Mouse (Mus musculus): ENCODE measurements around the gene Hist1h2br.
"Not testable (repeated sequence)": the region's sequence is repeated elsewhere in the genome, so short reads cannot be mapped to it uniquely, and the experiment has no call there.

Gene Hist1h2br

DNA sequence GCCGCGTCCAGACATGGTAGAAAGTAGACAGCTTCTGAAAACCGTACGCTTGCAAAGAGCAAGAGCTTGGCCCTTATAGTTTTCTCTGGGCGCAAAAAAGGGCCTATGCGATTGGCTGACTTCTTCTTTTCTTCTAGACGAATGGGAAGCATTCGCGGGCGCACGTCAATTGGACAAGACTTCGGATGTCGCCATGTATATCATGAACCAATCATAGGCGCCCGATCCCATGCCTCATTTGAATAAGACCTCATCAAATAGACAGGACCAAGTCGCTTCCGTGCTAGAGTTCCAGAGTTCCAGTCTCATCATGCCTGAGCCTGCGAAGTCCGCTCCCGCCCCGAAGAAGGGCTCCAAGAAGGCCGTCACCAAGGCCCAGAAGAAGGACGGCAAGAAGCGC is at the start of gene Hist1h2br, which contains the start of gene Hist1h2ap:
Gene Hist1h2br (plus strand): TSS at position 283 of the 400 bp plus-strand sequence.
Gene Hist1h2ap (minus strand): TSS at position 47 of the 400 bp plus-strand sequence.
- not testable (repeated sequence) for DNase-seq

DNA sequence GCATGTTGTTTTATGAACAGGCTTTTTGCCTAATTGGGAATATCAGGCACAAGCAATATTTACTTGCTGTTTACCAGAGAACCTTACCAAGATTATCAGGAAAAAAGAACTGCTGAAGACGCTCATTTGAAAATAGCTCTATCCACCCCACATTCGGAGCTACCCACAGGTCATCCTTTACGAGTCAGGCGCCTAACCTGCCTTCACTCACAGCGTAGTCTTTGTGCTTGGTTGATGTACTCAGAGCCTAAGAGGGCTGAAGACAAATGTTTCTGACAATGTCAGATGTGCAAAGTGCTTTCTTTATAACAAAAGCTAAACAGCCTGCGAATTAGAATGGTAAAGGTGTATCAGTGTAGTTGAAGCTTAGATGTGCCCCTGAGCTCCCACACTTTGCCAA is 49.2 kb upstream of the Hist1h2br start:
- no peak for DNase-seq

DNA sequence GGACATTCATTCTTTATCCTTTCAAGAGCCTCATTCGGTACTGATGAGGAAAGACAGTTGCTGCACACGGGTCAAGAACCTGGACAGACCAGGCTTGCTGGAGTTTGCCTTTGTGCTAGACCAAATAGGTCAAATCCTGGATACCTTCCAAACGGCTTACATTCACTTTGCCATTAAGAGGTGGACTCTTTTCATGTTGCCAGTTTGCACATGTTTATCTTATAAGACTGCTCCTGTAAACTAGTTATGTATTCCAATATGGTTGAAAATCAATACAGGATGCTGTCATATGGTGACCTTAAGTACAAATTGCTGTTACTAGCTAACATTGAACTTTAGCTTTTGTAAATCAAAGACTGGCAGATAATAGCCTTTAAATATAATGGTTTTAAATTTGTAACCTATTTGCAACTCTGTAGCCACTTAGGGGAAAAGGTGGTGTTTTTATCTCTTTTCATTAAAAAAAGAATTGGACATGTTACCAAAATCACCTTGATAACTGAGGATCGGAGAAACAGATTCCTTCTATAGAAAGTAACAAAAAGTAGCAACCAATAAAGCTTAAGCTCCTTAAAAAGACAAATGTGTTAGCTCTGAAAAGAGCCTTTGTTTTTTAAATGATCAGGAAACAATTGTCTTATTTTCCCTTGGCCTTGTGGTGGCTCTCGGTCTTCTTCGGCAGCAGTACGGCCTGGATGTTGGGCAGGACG is 47.2 kb upstream of the Hist1h2br start:
- no peak for DNase-seq

DNA sequence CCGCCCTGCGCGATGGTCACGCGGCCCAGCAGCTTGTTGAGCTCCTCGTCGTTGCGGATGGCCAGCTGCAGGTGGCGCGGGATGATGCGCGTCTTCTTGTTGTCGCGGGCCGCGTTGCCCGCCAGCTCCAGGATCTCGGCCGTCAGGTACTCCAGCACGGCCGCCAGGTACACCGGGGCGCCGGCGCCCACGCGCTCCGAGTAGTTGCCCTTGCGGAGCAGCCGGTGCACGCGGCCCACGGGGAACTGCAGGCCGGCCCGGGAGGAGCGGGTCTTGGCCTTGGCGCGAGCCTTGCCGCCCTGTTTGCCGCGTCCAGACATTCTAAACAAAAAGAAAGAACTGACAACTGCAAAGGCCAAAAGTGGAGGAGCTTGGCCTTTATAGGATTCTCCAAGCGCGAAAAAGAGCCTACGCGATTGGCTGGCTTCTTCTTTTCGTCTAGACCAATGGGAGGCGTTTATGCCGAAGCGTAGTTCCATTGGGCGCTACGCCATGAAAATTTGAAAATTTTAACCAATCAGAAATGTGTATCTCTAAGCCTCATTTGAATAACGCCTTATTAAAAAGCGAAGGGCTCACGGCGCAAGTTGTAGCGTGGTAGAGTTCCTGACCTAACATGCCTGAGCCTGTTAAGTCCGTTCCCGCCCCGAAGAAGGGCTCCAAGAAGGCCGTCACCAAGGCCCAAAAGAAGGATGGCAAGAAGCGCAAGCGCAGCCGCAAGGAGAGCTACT is 46.5 kb upstream of the Hist1h2br start, which contains the start of the genes Hist1h2an and Hist1h2bp:
Gene Hist1h2an (minus strand): TSS at position 320 of the 731 bp plus-strand sequence.
Gene Hist1h2bp (plus strand): TSS at position 563 of the 731 bp plus-strand sequence.
- peak; percentile 78 for DNase-seq

DNA sequence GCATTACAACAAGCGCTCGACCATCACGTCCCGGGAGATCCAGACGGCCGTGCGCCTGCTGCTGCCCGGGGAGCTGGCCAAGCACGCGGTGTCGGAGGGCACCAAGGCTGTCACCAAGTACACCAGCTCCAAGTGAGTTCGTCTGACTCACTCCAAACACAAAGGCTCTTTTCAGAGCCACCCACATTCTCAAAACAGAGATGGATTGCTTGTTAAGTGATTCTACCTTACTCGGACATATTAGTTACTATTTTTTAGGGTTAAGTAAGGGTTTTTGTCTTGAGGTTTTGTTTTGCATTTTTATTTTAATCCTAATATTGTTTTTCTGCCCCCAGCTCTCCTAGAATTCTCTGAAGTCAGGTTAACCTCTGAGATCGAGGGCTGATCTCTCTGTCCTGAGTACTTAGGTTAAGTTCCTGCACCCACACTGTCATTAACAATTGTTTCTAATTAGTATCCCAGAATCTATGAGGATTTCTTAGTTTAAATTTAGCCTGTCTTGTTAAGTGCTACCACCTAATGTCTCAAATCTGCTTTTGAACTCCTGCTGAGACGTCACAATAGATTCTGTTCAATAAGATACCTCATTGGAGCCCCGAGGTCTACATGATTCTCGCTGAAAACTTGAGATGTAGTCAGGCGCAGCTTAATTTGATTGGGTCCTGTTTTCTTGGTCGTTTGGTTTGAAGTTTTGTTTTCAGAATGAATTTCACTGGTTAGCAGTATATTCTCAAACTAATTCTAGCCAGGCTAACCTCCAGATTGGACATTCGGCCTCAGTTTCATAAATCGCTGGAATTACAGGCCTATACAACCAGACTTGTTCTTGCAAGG is 45.6 kb upstream of the Hist1h2br start:
- DNase-seq: no peak

DNA sequence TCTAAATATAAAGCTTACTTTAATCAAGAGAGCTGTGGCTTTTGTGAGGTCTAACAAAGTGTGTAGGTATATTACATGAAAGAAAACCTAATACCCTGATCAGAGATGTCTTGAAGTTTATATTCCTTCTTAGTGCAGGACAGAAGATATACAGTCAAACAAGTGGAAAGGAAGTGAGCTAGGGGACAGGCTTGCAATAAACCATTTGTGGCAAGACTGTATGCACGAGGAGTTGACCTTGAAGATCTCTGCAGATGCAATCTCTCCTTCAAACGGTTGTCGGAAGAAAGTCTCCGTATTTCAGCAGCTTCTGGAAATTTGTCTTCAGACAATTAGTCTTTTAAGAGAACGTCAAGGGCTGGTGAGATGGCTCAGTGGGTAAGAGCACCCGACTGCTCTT is 43.6 kb upstream of the Hist1h2br start:
- DNase-seq: no peak

DNA sequence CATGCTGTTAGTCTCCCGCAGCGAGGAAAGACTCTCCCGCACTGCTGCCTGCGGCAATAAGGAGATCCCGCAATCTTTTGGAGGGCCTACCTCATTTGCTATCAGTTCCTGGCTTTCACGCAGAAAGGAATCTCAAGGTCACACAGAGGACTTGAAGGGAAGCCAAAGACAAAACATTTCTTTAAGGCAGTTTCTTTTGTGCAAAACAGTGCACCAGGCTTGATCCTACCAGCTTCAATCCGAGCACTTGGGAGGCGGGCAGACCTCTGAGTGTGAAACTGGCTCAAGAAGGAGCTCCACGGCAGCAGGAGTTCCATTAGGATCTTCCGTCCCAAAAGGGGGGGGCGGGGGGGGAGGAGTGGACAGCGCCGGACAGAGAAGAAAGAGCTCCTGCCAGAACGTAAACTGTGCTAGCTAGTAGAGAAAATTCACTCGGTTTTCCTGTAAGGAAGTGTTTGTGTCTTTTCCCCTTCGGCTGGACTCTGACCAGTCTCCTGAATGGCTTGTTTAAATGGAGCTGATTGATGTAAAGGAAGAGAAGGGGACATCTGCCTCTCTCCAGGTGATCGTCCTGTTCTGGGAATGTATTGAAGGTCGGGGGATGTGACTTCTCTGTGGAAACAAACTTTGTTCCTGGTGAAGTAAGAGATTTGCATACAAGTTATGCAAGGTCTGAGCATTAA is 42.8 kb upstream of the Hist1h2br start:
- DNase-seq: no peak

DNA sequence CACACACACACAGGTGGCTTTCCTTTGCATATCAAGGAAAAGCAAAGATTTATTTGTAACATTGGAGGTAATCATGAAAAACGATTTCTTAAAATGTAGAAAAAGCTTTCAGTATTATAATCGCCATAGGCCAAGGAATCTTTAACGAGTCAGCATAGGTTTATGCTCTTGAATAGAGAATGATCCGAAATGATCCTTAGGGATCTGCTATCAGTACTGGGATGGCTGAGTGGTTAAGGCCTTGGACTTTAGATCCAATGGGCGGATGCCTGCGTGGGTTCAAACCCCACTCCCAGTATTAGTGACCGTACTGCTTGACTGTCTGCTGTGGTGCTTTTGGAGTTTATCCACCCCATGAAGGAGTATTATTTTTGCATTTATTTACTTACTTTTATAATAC is 38.0 kb upstream of the Hist1h2br start:
- no peak for DNase-seq

DNA sequence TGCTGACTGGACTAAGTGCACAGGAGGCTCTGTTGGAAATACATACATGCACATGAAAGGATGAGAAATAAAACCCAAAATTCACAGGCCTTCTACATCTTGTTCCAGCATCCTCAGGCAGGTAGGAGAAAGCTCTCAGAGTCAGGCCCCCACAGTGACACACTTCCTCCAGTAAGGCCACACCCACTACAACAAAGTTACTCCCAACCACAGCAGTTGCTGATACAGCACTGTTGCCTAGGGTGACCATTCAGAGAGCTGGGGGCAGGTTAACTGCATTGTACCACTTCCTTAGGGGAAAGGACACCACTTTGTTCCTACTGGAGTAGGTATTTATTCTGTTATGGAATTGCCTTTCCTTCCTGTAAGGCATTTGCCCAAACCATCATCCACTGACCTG is 36.4 kb upstream of the Hist1h2br start:
- DNase-seq: not testable (repeated sequence)

DNA sequence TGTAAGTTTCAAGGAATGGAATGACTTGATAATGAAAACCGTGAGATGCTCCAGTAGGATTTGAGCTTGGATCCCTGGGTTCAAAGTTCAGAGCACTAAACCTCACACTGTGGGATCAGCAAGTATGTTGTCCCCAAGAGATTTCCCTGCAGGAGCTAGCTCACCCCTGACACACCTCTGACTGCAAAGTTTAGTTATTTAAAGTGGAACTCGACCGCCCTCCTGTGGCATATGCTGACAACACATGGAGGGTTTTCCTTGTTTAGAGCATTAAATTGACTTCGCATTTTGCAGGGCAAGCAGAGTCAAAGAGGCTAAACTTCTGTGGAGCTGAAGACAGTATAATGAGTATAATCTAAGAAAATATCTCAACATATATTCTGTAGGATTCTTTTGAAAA is 30.5 kb upstream of the Hist1h2br start:
- DNase-seq: not testable (repeated sequence)

DNA sequence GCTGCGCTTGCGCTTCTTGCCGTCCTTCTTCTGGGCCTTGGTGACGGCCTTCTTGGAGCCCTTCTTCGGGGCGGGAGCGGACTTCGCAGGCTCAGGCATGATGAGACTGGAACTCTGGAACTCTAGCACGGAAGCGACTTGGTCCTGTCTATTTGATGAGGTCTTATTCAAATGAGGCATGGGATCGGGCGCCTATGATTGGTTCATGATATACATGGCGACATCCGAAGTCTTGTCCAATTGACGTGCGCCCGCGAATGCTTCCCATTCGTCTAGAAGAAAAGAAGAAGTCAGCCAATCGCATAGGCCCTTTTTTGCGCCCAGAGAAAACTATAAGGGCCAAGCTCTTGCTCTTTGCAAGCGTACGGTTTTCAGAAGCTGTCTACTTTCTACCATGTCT is 23.5 kb upstream of the Hist1h2br start, which contains the start of the genes Hist1h2bq and Hist1h2ao:
Gene Hist1h2bq (minus strand): TSS at position 125 of the 400 bp plus-strand sequence.
Gene Hist1h2ao (plus strand): TSS at position 393 of the 400 bp plus-strand sequence.
- not testable (repeated sequence) for DNase-seq

DNA sequence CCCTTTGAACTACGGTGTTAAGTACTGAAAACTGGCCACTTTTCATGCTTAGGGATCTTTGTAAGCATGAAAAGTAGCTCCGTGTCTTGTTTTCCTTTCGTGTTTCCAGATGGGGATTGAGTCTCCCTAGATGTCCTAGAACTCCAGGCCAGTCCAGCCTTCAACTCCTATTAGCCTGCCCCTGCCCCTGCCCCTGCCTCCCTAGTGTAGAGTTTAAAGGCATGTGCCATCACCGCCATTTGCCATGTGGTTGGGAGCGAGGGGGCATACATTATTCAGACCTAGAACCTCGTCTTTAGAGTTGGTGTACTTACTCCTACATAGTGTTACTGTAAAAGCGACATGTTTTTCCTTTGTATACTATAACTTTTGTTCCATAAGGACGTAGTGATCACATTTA is 22.5 kb upstream of the Hist1h2br start:
- DNase-seq: not testable (repeated sequence)

DNA sequence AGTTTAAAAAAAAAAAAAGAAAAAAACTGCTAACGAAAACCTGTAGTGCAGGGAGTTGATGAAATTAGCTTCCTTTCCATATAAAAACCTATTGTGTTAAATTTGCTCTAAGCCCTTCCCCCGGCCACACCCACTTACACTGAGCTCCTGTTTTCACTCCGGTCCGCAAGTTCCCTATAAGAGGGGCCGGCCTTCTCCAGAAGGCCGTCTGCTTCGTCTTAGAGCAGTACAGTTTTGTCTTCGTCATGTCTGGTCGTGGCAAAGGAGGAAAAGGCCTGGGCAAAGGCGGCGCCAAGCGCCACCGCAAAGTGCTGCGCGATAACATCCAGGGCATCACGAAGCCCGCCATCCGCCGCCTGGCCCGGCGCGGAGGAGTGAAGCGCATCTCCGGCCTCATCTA is 22.0 kb upstream of the Hist1h2br start, which contains the start of gene Hist1h4m:
Gene Hist1h4m (plus strand): TSS at position 208 of the 400 bp plus-strand sequence.
- DNase-seq: peak; percentile 6

DNA sequence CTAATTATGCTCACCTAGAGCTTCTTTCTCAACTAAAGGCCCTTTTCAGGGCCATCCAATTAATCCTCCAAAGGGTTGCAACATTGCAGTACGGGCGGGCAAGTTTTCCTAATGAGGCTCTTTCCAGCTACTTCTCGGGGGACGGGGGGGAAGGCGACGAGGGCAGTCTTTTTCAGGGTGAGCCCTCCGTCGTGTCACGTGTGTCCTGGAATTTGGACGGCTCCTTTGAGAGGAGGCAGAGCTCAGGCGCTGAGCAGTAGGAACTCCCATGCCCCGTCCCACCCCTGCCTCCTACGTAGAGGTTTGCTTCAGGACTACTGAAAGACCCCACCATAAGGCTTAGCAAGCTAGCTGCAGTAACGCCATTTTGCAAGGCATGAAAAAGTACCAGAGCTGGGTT is 21.5 kb upstream of the Hist1h2br start:
- not testable (repeated sequence) for DNase-seq

DNA sequence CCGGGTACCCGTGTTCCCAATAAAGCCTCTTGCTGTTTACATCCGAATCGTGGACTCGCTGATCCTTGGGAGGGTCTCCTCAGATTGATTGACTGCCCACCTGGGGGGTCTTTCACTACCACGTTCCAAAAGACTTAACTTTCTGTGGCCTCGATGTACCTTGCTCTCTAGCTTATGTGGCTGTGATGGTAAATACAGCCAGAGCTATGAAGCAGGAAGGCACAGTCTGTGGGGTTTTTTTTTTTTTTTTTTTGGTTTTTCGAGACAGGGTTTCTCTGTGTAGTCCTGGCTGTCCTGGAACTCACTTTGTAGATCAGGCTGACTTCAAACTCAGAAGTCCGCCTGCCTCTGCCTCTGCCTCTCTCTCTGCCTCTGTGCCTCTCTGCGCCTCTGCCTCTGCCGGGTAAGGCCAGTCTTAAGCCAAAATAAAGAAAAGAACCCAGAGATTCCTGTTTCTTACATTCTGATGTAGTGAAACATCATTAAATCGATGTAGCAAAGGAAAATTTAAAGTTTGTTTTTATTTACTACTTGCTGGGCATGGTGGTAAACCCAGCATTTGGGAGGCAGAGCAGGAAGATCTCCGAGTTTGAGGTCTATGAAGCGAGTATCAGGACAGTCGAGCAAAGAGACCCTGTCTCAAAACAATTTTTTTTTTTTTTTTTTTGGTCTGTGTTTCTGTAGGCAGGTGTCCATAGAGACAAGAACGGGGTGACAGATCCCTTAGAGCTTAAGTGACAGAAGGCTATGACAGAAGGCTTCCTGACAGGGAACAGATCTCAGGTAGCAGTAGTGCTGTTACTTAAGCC is 13.3 kb upstream of the Hist1h2br start:
- not testable (repeated sequence) for DNase-seq

DNA sequence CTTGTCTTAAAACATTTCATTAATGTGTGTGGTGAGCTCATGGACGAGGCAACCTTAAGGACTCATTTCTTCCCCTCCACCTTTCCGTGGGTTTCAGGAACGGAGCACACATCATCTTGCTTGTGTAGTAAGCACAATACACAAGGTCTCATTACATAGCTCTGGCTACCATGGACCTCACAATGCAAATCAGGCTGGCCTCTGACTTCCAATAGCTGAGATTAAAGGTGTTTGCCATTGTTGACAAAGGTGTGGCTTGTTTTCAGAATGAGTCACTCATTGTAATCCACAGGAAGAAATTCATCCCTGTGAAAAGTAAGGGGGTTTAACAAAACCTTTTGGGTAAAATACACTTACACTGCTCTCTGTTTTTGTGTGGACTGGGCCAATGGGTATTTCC is 5.0 kb upstream of the Hist1h2br start:
- no peak for DNase-seq

DNA sequence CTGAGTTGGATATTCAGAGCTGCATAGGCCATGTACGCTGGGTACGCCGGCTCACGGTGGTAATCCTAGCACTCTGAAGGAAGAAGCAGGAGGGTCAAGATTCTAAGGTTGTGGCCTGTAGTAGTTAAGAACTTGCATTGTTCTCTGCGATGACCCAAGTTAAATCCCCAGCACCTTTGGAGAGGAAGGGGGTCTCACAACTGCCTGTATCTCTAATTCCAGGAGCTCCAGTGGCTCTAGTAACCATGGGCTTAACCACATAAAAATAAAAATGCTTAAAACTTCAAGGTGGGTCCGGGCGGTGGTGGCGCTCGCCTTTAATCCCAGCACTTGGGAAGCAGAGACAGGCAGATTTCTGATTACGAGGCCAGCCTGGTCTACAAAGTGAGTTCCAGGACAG is 3.2 kb upstream of the Hist1h2br start:
- no peak for DNase-seq

DNA sequence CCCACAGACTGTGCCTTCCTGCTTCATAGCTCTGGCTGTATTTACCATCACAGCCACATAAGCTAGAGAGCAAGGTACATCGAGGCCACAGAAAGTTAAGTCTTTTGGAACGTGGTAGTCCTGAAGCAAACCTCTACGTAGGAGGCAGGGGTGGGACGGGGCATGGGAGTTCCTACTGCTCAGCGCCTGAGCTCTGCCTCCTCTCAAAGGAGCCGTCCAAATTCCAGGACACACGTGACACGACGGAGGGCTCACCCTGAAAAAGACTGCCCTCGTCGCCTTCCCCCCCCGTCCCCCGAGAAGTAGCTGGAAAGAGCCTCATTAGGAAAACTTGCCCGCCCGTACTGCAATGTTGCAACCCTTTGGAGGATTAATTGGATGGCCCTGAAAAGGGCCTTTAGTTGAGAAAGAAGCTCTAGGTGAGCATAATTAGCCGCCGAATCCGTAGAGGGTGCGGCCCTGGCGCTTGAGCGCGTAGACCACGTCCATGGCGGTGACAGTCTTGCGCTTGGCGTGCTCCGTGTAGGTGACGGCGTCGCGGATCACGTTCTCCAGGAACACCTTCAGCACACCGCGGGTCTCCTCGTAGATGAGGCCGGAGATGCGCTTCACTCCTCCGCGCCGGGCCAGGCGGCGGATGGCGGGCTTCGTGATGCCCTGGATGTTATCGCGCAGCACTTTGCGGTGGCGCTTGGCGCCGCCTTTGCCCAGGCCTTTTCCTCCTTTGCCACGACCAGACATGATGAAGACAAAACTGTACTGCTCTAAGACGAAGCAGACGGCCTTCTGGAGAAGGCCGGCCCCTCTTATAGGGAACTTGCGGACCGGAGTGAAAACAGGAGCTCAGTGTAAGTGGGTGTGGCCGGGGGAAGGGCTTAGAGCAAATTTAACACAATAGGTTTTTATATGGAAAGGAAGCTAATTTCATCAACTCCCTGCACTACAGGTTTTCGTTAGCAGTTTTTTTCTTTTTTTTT is 1.8 kb upstream of the Hist1h2br start, which contains the start of gene Hist1h4n:
Gene Hist1h4n (minus strand): TSS at position 779 of the 977 bp plus-strand sequence.
- DNase-seq: peak; percentile 3

DNA sequence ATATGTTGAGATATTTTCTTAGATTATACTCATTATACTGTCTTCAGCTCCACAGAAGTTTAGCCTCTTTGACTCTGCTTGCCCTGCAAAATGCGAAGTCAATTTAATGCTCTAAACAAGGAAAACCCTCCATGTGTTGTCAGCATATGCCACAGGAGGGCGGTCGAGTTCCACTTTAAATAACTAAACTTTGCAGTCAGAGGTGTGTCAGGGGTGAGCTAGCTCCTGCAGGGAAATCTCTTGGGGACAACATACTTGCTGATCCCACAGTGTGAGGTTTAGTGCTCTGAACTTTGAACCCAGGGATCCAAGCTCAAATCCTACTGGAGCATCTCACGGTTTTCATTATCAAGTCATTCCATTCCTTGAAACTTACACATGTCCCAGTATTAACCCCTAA is 7.0 kb downstream of the Hist1h2br start:
- not testable (repeated sequence) for DNase-seq

DNA sequence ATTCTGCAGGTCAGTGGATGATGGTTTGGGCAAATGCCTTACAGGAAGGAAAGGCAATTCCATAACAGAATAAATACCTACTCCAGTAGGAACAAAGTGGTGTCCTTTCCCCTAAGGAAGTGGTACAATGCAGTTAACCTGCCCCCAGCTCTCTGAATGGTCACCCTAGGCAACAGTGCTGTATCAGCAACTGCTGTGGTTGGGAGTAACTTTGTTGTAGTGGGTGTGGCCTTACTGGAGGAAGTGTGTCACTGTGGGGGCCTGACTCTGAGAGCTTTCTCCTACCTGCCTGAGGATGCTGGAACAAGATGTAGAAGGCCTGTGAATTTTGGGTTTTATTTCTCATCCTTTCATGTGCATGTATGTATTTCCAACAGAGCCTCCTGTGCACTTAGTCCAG is 12.8 kb downstream of the Hist1h2br start:
- DNase-seq: not testable (repeated sequence)

Measured in kidney, adult 11 months (tissue).